Mouse (Mus musculus) MEL (cell line): ENCODE data around the gene Sec23ip. TPM values are rescaled to one million over a fixed set of nuclear protein-coding genes. Genes with fewer than 3 reads are reported as not detected.

ENCODE experiments used
- DNase-seq: peaks from one replicate; pipeline ENCODE4 v3.0.0; 2011; ENCODE audit warnings: low read depth, low spot score
- H3K27ac ChIP-seq: 2 replicates; pipeline ENCODE4 v1.5.1; 2012; ENCODE audit warnings: low read depth, mild to moderate bottlenecking, control low read depth, low read length, moderate library complexity; ENCODE audit not compliant: control insufficient read depth
- H3K27me3 ChIP-seq, 2 experiments: fragments of 150-350 bp in 1 of 2; sonication (generic) in 1 of 2; 2 replicates each; pipeline ENCODE4 v1.6.1; 2012; ENCODE audit warnings: low read length in 2 of 2, mild to moderate bottlenecking in 2 of 2, improper control_type of control experiment in 1 of 2, moderate library complexity in 1 of 2; ENCODE audit not compliant: insufficient read depth in 2 of 2, control insufficient read depth in 1 of 2
- H3K36me3 ChIP-seq, 2 experiments: 2 replicates each; pipeline ENCODE4 v1.6.1; 2012 to 2014; ENCODE audit warnings: low read length in 2 of 2, improper control_type of control experiment in 1 of 2, inconsistent platforms in 1 of 2, mild to moderate bottlenecking in 1 of 2; ENCODE audit not compliant: insufficient read depth in 2 of 2, control insufficient read depth in 1 of 2
- H3K4me1 ChIP-seq, 2 experiments: fragments of 150-350 bp in 1 of 2; sonication (generic) in 1 of 2; 2 replicates each; pipeline ENCODE4 v1.6.1; 2012; ENCODE audit warnings: low read length in 2 of 2, improper control_type of control experiment in 1 of 2, mild to moderate bottlenecking in 1 of 2; ENCODE audit not compliant: insufficient read depth in 2 of 2, control insufficient read depth in 1 of 2
- H3K4me3 ChIP-seq, 2 experiments: fragments of 150-350 bp in 1 of 2; sonication (generic) in 1 of 2; 2 replicates each; pipeline ENCODE4 v1.5.1; 2012; ENCODE audit warnings: low read depth in 2 of 2, low read length in 2 of 2, mild to moderate bottlenecking in 2 of 2, moderate library complexity in 2 of 2, control low read depth in 1 of 2, improper control_type of control experiment in 1 of 2; ENCODE audit not compliant: control insufficient read depth in 1 of 2, insufficient read depth in 1 of 2
- H3K79me2 ChIP-seq: 2 replicates; pipeline ENCODE4 v1.6.1; 2012; ENCODE audit warnings: mild to moderate bottlenecking, low read length, moderate library complexity; ENCODE audit not compliant: control insufficient read depth, poor library complexity, insufficient read depth
- H3K9ac ChIP-seq: 2 replicates; pipeline ENCODE4 v1.6.1; 2012; ENCODE audit warnings: low read depth, mild to moderate bottlenecking, control low read depth, low read length, moderate library complexity; ENCODE audit not compliant: control insufficient read depth, poor library complexity, severe bottlenecking
- H3K9me3 ChIP-seq: fragments of 150-350 bp; sonication (generic); replicated peaks from 2 replicates; pipeline ENCODE4 v1.6.1; 2012; ENCODE audit warnings: mild to moderate bottlenecking, low read length, improper control_type of control experiment, moderate library complexity; ENCODE audit not compliant: insufficient read depth
- BHLHE40 ChIP-seq: IDR thresholded peaks from 2 replicates; pipeline ENCODE4 v1.6.1; 2012; ENCODE audit warnings: low read depth, mild to moderate bottlenecking, inconsistent platforms, low read length, improper control_type of control experiment, borderline replicate concordance
- ELF1 ChIP-seq: IDR thresholded peaks from 2 replicates; pipeline ENCODE4 v1.6.1; 2014; ENCODE audit warnings: low read depth, mild to moderate bottlenecking, inconsistent platforms, low read length, improper control_type of control experiment, moderate library complexity
- KAT2A ChIP-seq: conservative IDR thresholded peaks from 2 replicates; pipeline ENCODE4 v1.6.1; 2012; ENCODE audit warnings: low read depth, low read length, improper control_type of control experiment, inconsistent platforms
- MAX ChIP-seq: IDR thresholded peaks from 2 replicates; pipeline ENCODE4 v1.6.1; 2011; ENCODE audit warnings: low read length, improper control_type of control experiment
- MEF2A ChIP-seq: IDR thresholded peaks from 2 replicates; pipeline ENCODE4 v1.6.1; 2014; ENCODE audit warnings: low read depth, mild to moderate bottlenecking, inconsistent platforms, low read length, improper control_type of control experiment; ENCODE audit not compliant: poor library complexity, insufficient replicate concordance, severe bottlenecking; ENCODE audit errors: extremely low read depth
- MXI1 ChIP-seq: IDR thresholded peaks from 2 replicates; pipeline ENCODE4 v1.6.1; 2011; ENCODE audit warnings: mild to moderate bottlenecking, low read depth, low read length, improper control_type of control experiment
- POLR2AphosphoS2 ChIP-seq: IDR thresholded peaks from 2 replicates; pipeline ENCODE4 v1.6.1; 2011; ENCODE audit warnings: low read length, improper control_type of control experiment
- POLR2AphosphoS5 ChIP-seq: IDR thresholded peaks from 2 replicates; pipeline ENCODE4 v1.6.1; 2012; ENCODE audit warnings: low read depth, borderline replicate concordance, mild to moderate bottlenecking, inconsistent platforms, low read length, moderate library complexity, mixed read lengths
- RAD21 ChIP-seq: IDR thresholded peaks from 2 replicates; pipeline ENCODE4 v1.6.1; 2011; ENCODE audit warnings: mild to moderate bottlenecking, low read depth, low read length, improper control_type of control experiment
- SIN3A ChIP-seq: IDR thresholded peaks from 2 replicates; pipeline ENCODE4 v1.6.1; 2012; ENCODE audit warnings: low read length, improper control_type of control experiment, inconsistent platforms
- SMC3 ChIP-seq: IDR thresholded peaks from 2 replicates; pipeline ENCODE4 v1.6.1; 2011; ENCODE audit warnings: low read depth, low read length, improper control_type of control experiment
- UBTF ChIP-seq: IDR thresholded peaks from 2 replicates; pipeline ENCODE4 v1.6.1; 2012; ENCODE audit warnings: low read depth, mild to moderate bottlenecking, inconsistent platforms, low read length, improper control_type of control experiment, moderate library complexity, borderline replicate concordance; ENCODE audit not compliant: insufficient read depth
- ZC3H11A ChIP-seq: IDR thresholded peaks from 2 replicates; pipeline ENCODE4 v1.6.1; 2012; ENCODE audit warnings: low read depth, mild to moderate bottlenecking, inconsistent platforms, low read length, improper control_type of control experiment
- ZKSCAN1 ChIP-seq: IDR thresholded peaks from 2 replicates; pipeline ENCODE4 v1.6.1; 2012; ENCODE audit warnings: low read depth, mild to moderate bottlenecking, inconsistent platforms, low read length, improper control_type of control experiment, moderate library complexity
- ZNF384 ChIP-seq: IDR thresholded peaks from 2 replicates; pipeline ENCODE4 v1.6.1; 2012; ENCODE audit warnings: low read depth, mild to moderate bottlenecking, inconsistent platforms, low read length, improper control_type of control experiment
- polyA plus RNA-seq, 2 experiments: library from polyadenylated mRNA; stranded (reverse) in 1 of 2; unstranded in 1 of 2; fragments of >175 nt in 1 of 2; fragments of >200 nt in 1 of 2; gene quantifications; 2 replicates each; pipeline versions ENCODE4 v1.2.1 to v1.2.4; 2012; ENCODE audit warnings: low replicate concordance in 2 of 2, low read depth in 1 of 2; ENCODE audit not compliant: insufficient read length in 2 of 2, insufficient read depth in 1 of 2, missing spikeins in 1 of 2
- total RNA-seq: library from RNA; depleted of rRNA; stranded (reverse); fragments of 300-350 nt; gene quantifications from 2 replicates; pipeline ENCODE4 v1.2.3, GENCODE M21; 2012

Sec23ip gene
- total and polyA plus RNA-seq, 3 experiments, result 21.2 to 43.7 TPM; not detected in 1

GRCm38 (mm10) chr7:128738041-128738440 is 6.7 kb upstream of the Sec23ip start:
- Histone ChIP-seq H3K9me3 (no peaks in the 10 kb centered on the region), H3K79me2 (peaks cover 67% of the 10 kb centered on the region), H3K27ac (no peak overlapping the region), H3K27me3 (no peaks in the 10 kb centered on the region), H3K9ac (peak overlapping the region; percentile 9; the same call in 1 of the 2 replicates), H3K4me1 (peaks cover 3 to 18% of the 10 kb centered on the region in 2 experiments; a peak in 2 of 4 replicates), H3K4me3 (no peak overlapping the region), H3K36me3 (peaks cover 1 to 18% of the 10 kb centered on the region in 2 experiments)
- DNase-seq, result no peak
- TF ChIP-seq BHLHE40, result no peak
- TF ChIP-seq SMC3, result no peak
- TF ChIP-seq ELF1, result no peak
- TF ChIP-seq UBTF, result no peak
- no peak for TF ChIP-seq SIN3A
- TF ChIP-seq RAD21, result no peak
- no peak for TF ChIP-seq POLR2AphosphoS5
- no peak for TF ChIP-seq ZKSCAN1
- TF ChIP-seq MXI1, result no peak
- no peak for TF ChIP-seq POLR2AphosphoS2
- TF ChIP-seq ZNF384, result no peak
- TF ChIP-seq KAT2A, result no peak

- H3K4me3 ChIP-seq, result peak overlapping the region; percentile 85 to 86
- no peaks in the 10 kb centered on the region for H3K27me3 ChIP-seq
- H3K79me2 ChIP-seq, result peaks cover 57% of the 10 kb centered on the region
- peaks cover 1 to 24% of the 10 kb centered on the region in 2 experiments for H3K36me3 ChIP-seq
- peaks cover 3 to 22% of the 10 kb centered on the region in 2 experiments; a peak in 2 of 4 replicates for H3K4me1 ChIP-seq
- peak; percentile 20 for DNase-seq
- TF ChIP-seq ZC3H11A (no peak), MEF2A (no peak), MAX (no peak)
- TF ChIP-seq, all 39 proteins: peak for 0
- Histone ChIP-seq H3K27ac (no peak overlapping the region), H3K9me3 (no peaks in the 10 kb centered on the region), H3K9ac (peak overlapping the region; percentile 93)
These were observed 5.7 kb upstream of the Sec23ip start for GRCm38 (mm10) chr7:128739116-128739461.
